Mouse (Mus musculus): Measurements from ENCODE around the gene Ccnj.

The Ccnj gene

DNA sequence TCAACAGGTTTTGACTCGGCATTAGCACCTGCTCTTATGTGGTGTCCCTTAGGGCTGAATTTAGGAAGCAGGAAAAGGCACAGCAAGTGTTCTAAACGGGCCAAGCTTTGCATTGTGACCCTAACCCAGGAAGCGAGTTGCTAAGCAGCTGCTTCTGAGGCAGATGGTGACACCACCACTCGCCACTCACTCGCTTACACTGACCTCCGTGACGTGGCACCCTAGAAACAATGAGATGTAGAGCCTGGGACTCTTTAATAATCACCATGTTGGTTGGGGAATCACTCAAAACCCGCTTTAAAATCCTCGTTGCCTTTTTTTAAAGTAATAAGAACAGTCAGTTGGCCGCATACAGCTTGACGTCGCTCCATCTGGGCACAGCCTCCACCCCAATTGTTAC lies 18.3 kb downstream of the Ccnj start:
- DNase-seq: peak; percentile 70

DNA sequence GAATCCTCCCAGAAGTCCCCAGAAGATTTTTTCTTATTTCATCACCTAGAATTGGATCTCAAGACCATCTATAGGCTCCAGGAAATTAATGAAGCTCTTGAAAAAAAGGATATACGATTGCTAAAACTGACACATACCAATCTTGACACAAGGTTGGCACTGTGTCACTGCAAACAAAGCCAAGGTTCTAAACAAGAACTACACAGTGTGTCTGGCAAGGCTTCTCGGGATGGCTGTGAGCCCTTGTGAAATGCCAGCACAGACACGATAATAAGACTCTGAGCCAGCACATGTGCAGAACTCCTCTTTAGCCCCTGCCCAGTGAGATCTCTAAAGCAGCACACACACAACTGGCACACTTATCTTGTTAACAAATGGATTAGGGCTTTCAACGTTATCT lies 28.5 kb downstream of the Ccnj start:
- DNase-seq: peak; percentile 94

DNA sequence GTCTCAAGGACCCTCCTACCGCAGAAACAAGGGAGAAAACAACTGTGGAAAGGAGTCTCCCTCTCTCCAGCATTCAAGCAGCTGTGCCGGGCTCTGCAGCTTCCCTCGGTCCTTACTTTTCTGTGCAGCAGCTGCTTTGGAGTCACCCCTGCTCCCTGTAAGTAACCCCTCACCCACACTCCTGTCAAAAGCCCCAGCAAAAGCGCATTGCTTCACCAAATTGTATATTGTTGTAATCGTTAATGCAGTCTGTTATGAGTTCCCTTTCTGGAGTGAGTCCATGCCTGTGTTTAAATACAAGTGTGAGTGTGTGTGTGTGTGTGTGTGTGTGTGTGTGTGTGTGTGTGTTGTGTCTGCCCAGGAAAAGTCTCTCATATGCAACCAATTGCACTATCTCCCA lies 37.2 kb downstream of the Ccnj start:
- DNase-seq: no peak

DNA sequence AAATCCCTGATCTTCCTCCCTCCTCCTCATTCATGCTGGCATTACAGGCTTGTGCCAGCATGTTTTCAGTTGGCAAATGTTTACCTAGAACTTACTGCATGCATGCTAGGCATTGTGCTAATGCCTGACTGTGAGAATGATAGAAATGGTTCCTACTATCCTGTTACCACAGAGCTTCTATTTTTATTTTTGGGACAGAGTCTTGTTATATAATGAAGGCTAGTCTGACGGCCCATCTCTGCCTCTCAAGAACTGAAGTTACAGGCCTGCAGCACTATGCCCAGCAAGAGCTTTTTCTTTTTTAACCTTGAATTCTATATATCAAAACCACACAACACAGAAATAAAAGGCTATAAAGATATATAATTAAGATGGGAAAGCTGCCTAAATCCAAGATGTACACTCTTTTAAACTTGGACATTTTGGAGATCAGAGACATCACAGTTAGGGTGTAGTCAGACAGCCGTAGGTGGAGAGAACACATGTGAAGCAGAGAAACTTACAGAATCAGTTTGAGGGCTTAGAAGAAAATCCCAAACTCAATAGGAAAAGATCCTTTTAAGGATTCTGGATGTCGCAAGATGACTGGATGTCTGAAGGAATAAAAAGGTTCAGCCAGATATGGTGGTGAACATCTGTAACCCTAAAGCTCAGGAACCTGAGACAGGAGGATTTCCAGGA lies 38.5 kb downstream of the Ccnj start:
- no peak for DNase-seq

DNA sequence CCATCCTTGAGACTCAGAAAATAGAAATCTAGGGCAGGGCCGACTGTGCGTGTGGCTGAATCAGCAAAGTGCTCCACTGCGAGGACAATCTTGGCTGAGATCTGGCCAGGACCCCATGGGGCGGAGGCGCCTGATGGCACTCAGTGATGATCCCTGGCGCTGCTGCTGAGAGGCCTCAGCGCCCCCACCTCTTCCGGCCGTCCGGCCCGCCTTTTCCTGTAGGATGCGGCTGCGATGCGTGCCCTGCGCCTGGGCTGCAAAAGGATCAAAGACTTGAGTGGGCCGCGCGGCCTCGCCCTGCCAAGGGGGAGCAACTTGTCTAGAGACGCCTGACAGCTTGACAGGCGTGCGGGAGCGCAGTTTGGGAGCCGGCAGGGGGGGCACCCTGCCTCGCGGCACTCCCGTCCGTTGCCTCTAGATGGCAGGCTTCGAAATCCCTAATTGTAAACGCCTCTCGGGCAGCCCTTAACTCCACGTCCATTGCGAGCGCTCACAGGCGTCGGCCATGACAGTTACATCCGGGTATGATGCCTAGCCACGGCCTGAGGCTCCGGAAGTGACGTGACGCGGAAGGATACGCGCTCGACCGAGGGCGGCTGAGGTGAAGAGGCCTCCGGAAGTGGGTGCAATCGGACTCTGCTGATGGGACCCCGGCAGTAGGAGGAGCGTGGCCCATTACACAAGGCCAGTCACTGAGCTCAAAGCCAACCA lies 42.0 kb downstream of the Ccnj start:
- DNase-seq: peak; percentile 99

DNA sequence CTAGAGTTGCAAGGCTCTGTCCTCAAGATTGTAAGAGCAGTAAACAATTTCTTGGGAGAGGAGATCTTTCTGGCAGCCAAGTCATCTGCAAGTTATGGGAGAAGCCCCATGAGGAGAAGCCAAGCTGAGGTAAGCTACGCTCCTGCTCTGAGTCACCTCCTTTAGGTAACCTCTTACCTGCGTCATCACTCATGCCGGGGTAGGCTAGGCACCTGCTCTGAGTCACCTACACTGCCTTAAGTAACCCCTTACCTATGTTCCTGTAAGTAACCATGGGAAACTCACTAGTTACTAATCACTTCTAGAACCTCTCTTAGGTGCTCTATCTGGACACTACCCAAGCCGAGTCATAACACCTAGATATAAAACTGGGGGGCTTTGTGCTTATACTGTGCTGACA lies 50.6 kb downstream of the Ccnj start:
- DNase-seq: no peak

DNA sequence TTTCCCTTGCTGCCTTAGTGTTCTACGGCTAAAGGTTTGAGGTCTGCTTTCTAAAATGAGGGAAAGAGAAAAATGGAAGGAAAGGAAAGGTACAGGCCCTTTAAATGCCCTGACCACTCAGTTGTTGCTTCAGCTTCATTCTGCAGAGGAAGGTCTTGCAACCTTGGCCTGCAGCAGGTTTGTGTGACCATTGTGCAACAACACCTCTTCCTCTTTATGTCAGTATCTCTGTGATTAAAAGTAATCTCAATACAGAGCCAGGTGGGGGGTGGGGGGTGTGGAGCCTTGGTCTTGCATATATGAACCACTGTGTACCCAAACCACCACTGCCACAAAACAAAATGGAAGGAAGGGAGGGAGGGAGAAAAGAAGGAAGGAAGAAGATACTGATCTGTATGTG lies 57.8 kb downstream of the Ccnj start:
- DNase-seq: no peak

DNA sequence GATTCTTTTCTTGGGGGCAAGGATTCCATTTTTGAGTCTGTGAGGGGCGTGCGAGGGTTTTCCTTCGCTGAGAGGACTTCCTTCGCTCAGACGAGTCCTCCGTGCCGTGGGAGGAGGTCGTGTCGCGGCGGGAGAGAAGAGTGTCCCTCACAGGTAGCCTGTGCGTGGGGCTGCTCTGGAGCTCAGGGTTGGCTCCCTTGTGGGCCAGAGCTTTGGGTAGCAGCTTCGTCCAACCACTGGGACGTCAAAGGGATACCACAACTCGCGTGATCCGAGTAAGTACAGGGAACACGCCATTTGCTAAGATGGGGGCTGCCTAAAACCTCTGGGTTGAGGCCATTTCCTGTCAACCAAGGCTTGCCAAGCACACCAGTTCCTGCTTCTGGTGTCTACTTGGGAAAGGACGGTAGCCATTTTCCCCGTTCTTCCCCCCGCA lies 63.0 kb downstream of the Ccnj start:
- DNase-seq: no peak

DNA sequence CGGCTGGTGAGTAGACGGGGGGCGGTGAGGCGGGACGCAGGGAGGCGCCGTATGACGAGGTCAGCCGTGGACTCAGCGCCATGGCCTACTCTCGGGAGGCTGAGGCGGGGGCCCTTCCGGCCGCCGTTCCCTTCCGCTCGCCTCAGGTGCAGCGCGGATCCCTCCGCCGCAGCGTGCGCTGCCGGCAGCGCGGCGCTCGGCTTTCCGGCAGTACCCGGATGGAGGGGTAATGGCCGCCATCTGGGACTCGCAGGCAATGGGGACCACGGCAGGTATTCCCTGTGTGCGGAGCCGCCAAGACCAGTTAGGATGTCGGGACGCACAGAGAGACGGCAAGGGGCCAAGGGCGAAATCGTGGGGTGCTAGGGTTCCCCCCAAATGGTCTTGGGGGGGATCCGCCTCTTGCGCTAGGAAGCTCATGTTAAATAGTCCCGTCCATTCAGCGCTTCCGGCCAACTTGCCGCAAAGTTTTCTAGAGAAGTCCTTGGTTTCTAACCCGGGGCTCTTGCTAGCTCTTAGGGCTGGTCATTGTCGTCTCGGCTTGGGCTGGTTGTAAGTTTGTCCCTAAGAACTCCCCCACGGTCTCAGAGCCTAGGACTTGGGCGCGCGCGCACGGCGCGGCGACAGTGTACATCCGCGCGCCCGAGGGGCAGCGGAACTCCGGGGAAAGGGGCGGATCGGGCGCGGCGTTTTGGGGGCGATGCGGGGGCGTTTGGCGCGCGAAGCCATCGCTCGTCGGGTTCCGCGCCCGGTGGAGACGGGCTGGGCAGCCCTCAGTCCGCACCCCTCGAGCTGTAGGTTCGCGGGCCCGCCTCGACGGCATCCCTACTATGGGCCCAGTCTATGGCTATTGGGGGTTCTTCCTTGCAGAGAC lies 63.7 kb downstream of the Ccnj start, which contains the start of gene Zfp518a:
Gene Zfp518a (plus strand): TSS at position 187 of the 874 bp plus-strand sequence.
- peak; percentile 99 for DNase-seq

DNA sequence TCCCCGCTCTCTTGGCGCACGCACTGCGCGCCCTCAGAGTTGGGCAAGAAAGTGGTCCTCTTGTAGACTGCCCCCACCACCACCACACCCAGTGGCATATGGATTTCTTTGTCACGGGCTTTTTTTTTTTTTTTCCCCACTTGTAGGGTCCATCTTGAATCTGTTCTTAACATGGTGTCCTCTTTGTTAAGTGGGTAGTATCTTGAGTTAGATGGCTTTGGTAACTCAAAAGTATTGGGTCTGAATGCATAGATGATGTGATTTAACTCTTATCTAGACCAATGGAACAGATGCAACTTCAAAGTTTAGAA lies 64.3 kb downstream of the Ccnj start:
- no peak for DNase-seq
